Mouse (Mus musculus): Measurements from ENCODE around the gene Haghl.
"Not testable (repeated sequence)": the region's sequence is repeated elsewhere in the genome, so short reads cannot be mapped to it uniquely, and the experiment has no call there.

Gene Haghl

DNA sequence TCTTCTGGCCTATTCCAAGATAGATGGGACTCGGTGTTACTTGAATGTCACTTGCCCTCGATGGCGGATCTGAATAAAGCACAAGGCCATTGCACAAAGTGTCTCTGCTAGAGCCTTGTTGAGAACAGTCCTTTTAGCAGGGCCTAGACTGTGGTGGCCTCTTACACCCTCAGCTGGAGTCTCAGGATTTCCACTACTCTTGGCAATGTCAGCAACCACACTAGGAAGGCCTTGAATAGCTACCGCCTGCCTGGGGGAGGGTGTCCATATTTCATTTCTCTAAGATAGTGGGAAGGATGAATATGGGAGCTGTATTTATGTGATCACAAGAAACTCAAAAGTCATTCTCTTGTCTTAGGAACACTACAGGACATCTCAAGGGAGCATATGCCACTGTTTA lies 37.2 kb downstream of the Haghl start:
- no peak for DNase-seq (ENCODE audit: low spot score in 2 of 2)

DNA sequence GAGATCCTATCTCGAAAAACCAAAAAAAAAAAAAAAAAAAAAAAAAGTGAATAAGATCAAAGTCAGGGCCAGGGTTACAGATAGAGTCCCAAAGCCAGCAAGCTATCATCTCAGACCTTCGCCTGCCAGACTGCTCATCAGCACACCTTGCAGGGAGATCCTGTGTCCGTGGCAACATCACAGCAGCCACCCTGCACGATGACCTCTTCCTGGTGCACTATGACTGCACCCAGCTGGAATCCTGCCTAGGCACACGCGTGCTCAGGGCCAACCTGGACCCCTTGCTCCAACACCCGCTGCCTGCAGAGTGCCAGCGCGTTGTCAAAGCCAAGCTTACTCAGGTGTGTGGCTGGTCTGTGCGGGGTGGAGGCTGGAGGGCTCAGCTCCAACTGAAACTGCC lies 41.2 kb downstream of the Haghl start:
- DNase-seq (ENCODE audit: low spot score in 2 of 2) = no peak

DNA sequence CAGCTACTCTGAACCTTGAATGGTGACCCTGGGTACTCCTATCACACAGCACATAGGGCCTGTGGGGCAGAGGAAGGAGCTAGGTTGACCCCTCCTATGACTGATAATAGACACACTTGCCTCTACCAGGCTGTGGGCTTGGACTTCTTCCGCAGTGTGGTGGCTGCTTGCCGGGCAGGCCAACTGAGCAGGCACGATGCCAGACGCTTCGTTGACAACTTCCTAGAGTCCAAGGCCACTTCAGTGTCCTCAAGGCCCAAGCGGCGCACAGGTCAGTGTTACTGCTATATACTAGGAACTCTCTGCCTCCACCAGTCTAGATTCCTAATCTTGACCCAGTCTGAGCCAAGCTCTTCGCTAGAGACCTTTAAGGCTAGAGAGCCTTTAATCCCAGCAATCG lies 41.6 kb downstream of the Haghl start:
- DNase-seq (ENCODE audit: low spot score in 2 of 2) = no peak

DNA sequence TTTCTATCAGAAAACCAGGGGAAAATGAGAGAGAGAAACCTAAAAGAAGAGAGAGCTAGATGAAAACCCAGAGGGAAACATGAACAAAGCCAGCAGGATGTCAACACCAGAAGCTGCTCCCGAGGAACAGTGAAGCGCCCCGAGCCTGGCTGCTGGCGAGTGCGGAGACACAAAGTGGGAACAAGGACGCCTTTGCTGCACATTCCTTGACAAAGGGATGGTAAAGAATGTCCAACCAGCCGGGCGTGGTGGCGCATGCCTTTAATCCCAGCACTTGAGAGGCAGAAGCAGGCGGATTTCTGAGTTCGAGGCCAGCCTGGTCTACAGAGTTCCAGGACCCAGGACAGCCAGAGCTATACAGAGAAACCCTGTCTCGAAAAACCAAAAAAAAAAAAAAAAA lies 44.0 kb downstream of the Haghl start:
- DNase-seq (ENCODE audit: low spot score in 2 of 2) = not testable (repeated sequence)

DNA sequence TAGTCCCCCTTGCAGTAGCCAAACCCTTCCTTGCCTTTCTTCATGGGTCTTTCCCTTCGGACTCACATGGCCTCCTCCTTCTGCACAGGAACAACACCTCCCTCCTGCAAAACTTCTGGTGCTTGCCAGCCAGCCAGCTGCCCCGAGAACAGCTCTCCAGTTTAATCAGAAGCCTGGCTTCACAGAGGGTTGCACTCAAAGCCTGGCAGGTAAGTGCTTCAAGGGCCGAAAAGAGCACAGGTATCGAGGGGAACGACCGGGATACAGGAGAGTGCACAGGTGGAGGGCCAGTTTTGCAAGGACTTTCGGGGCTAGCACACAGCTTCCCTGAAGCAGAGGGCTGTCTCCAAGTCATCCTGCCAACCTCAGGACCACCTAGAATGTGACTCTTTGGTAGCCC lies 46.6 kb downstream of the Haghl start:
- no peak for DNase-seq (ENCODE audit: low spot score in 2 of 2)

DNA sequence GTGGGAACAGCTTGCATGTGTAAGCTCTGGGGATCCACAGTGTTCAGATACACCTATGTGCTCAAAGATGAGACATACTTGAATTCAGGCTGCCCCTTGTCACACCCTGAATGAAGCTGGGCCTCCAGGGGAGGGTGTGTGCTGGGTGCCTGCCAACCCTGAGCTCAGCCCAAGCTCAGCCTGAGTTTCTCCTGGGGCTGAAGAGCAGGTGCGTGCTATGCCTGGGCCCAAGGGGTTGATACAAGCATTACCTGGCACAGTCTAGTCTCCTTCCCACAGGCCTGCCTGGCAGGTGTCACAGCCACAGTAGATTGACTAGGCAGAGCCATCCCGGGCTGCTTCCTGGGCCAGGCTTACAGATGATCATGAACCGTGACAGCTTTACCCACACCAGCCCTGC lies 49.7 kb downstream of the Haghl start, which contains the start of gene Mslnl:
Gene Mslnl, plus strand, starts transcription at position 298 of the 400 bp plus-strand sequence.
- no peak for DNase-seq (ENCODE audit: low spot score in 2 of 2)

DNA sequence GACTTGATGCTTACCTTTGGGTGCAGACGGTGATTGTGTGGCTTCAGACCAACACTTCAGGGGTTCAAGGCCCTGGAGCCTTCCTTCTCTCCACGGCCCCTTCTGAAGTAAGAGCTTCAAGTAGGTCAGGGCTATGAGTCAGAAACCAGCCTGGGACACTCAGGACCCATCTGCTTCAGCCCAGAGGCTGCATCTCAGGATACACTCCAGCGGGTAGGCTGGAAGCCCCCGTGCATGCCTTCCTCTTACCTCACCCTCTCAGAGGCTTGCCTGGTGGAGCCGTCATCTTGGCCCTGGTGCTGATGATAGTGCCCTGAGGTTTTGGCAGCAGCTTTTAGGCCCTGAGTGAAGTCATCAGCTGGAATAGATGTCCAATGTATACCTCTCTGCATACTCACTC lies 50.2 kb downstream of the Haghl start:
- no peak for DNase-seq (ENCODE audit: low spot score in 2 of 2)

DNA sequence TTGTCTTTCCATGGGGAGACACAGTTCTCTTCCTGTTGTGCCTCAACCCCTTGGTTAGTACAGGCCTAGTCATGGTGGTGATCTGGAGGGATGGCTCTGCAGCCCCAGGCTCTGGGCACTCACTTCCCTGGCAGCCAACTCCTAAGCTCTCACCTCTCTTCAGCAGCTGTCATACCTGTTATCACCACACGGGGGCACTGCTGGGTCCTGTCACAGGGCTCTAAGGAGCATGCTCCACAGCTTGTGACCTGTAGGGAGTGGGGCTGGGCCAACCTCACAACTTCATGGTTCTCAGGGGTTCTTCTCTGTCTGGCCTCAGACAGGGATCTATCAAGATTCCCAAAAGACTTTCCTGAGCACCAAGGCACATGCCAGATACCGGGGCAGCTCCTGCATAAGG lies 53.4 kb downstream of the Haghl start:
- DNase-seq (ENCODE audit: low spot score in 2 of 2) = peak; percentile 61 to 65

Measured in spleen, postnatal 36 days (tissue).